Mouse (Mus musculus) monocyte, adult 59 days (primary cell): ENCODE data around the gene Gm8297. TPM values are rescaled to one million over a fixed set of nuclear protein-coding genes. Genes with fewer than 3 reads are reported as not detected.

Source experiments
- total RNA-seq, 2 experiments: library from RNA; stranded (reverse); gene quantifications; one replicate each; pipeline ENCODE4 v1.2.4; 2023

Gene Gm8297
- total RNA-seq = not detected

GRCm38 (mm10) chr14:4983635-4984034 is at the start of gene Gm8297:
TSS of gene Gm8297 (plus strand) at chr14:4983935.

GRCm38 (mm10) chr14:5015591-5015990 is 31.9 kb downstream of the Gm8297 start, which contains the start of gene Gm3298:
TSS of gene Gm3298 (plus strand) at chr14:5015891.

Other genes starting within 250 kb of the Gm8297 start
- not detected for gene Gm9602, start 207.6 kb upstream of the Gm8297 start, total RNA-seq
- not detected for gene Gm3269, start 145.8 kb upstream of the Gm8297 start, total RNA-seq
- not detected for gene Gm3264, start 128.4 kb upstream of the Gm8297 start, total RNA-seq
- not detected for gene Gm3278, start 91.5 kb upstream of the Gm8297 start, total RNA-seq
- gene Gm3298, start 32.0 kb downstream of the Gm8297 start, total RNA-seq = not detected
- not detected for gene 4930555G01Rik, start 66.7 kb downstream of the Gm8297 start, total RNA-seq
- not detected for gene Gm8281, start 87.1 kb downstream of the Gm8297 start, total RNA-seq
- gene Gm8279, start 147.6 kb downstream of the Gm8297 start, total RNA-seq = not detected
- not detected for gene Gm3317, start 180.6 kb downstream of the Gm8297 start, total RNA-seq
- gene Gm8271, start 201.9 kb downstream of the Gm8297 start, total RNA-seq = not detected